Mouse (Mus musculus): ENCODE data around the gene Sp3.

DNA sequence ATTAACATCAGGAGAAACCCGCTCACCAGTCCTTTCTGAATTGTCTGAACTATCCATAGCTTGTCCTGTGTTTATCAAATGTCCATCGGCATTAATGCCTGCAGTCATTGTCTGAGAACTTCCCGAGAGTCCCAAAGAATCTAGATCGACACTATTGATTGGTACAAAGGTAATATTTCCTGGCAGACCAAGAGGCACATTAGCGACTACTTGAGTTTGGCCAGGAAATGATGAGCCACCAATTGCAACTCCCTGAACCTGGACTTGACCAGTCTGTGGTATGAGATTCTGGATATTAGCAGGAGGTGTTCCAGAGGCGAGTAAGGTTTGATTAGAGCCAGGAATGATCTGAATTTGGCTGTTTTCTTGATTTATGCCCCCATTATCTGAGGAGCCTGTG, 9.4 kb downstream of the Sp3 start:
- TF ChIP-seq CTCF (IDR thresholded peaks at IDR 0.05; ENCODE audit: low read depth, low read length), result no peak
- TF ChIP-seq POLR2A (IDR thresholded peaks at IDR 0.05; ENCODE audit: borderline replicate concordance, low read depth, low read length), result no peak

Data from bone marrow macrophage, adult 2 months (primary cell).